Mouse (Mus musculus) stomach, embryonic 15.5 days (tissue): ENCODE measurements around the gene Mbd6. TPM values are rescaled to one million over a fixed set of nuclear protein-coding genes. Genes with fewer than 3 reads are reported as not detected.
"Not testable (repeated sequence)": the region's sequence is repeated elsewhere in the genome, so short reads cannot be mapped to it uniquely, and the experiment has no call there.

Source experiments
- ATAC-seq: fragments of 200-750 bp; cut with Nextera tagmentation; 2 replicates; pipeline ENCODE4 v1.8.0; 2017; ENCODE audit warnings: low read depth, moderate number of reproducible peaks, moderate TSS enrichment; ENCODE audit not compliant: insufficient read depth, low FRiP score
- H3K27ac ChIP-seq: fragments of 300-500 bp; sonication (generic); 2 replicates; pipeline ENCODE4 v1.5.1; 2015; ENCODE audit warnings: mild to moderate bottlenecking, inconsistent platforms
- H3K27me3 ChIP-seq: fragments of 300-500 bp; sonication (generic); replicated peaks from 2 replicates; pipeline ENCODE4 v1.6.1; 2015; ENCODE audit warnings: inconsistent platforms
- H3K36me3 ChIP-seq: fragments of 300-500 bp; sonication (generic); 2 replicates; pipeline ENCODE4 v1.6.1; 2015; ENCODE audit warnings: inconsistent platforms
- H3K4me1 ChIP-seq: fragments of 300-500 bp; sonication (generic); 2 replicates; pipeline ENCODE4 v1.6.1; 2015; ENCODE audit warnings: inconsistent platforms
- H3K4me2 ChIP-seq: fragments of 300-500 bp; sonication (generic); 2 replicates; pipeline ENCODE4 v1.6.1; 2015; ENCODE audit warnings: mild to moderate bottlenecking, inconsistent platforms
- H3K4me3 ChIP-seq: fragments of 300-500 bp; sonication (generic); replicated peaks from 2 replicates; pipeline ENCODE4 v1.5.1; 2015; ENCODE audit warnings: inconsistent platforms
- H3K9ac ChIP-seq: fragments of 300-500 bp; sonication (generic); 2 replicates; pipeline ENCODE4 v1.6.1; 2015; ENCODE audit warnings: inconsistent platforms
- H3K9me3 ChIP-seq: fragments of 300-500 bp; sonication (generic); 2 replicates; pipeline ENCODE4 v1.6.1; 2016; ENCODE audit warnings: inconsistent platforms
- WGBS: fragments of 180-500 bp; shearing (Covaris S2); methylation state at CpG from one replicate; pipeline ENCODE4 v1.1.7; 2015; 5-methylcytosine and 5-hydroxymethylcytosine counted together
- polyA plus RNA-seq: library from polyadenylated mRNA; unstranded; fragments of >200 nt; fragmentation: Nextera tagmentation; extraction: Ambion mirVana; gene quantifications from 2 replicates; pipeline ENCODE4 v1.2.1, GENCODE M21; 2015

Gene Mbd6
- polyA plus RNA-seq, 1 experiment from 2014 or later: 18.6 TPM

GRCm38 (mm10) chr10:127312356-127312676, 23.5 kb upstream of the Mbd6 start:
- peak overlapping the region; percentile 79 for H3K4me3 ChIP-seq
- ATAC-seq: peak; percentile 40; the same call in 1 of the 2 replicates
- WGBS: 3% methylated on average over 4 of the region's 4 CpGs

GRCm38 (mm10) chr10:127311476-127312355, 22.9 kb upstream of the Mbd6 start, which contains the start of gene Mars:
Gene Mars, minus strand, starts transcription at chr10:127311786.
- Histone ChIP-seq H3K4me2 (peak within 1 kb of the TSS; percentile 75), H3K27me3 (no peaks in the 10 kb centered on the region), H3K27ac (peak within 1 kb of the TSS; percentile 81), H3K4me1 (peaks cover 10% of the 10 kb centered on the region; the same call in 1 of the 2 replicates), H3K4me3 (peak within 1 kb of the TSS; percentile 79), H3K36me3 (peaks cover 24% of the 10 kb centered on the region), H3K9ac (peak within 1 kb of the TSS; percentile 68), H3K9me3 (no peaks in the 10 kb centered on the region)
- under 1% methylated on average over 65 of the region's 65 CpGs for WGBS
- peak; percentile 97 for ATAC-seq

More at GRCm38 (mm10) chr10:127312356-127312676, 23.5 kb upstream of the Mbd6 start:
- Histone ChIP-seq H3K27me3 (no peaks in the 10 kb centered on the region), H3K36me3 (peaks cover 19% of the 10 kb centered on the region), H3K9me3 (no peaks in the 10 kb centered on the region), H3K4me1 (peaks cover 10% of the 10 kb centered on the region; the same call in 1 of the 2 replicates), H3K9ac (peak overlapping the region; percentile 56; the same call in 1 of the 2 replicates), H3K27ac (peak overlapping the region; percentile 81), H3K4me2 (peak overlapping the region; percentile 75)

- Histone ChIP-seq H3K27me3 (no peaks in the 10 kb centered on the region), H3K4me2 (peak overlapping the region; percentile 75)
- WGBS: 31% methylated on average over 23 of the region's 23 CpGs
Measured at GRCm38 (mm10) chr10:127310523-127311475, 22.0 kb upstream of the Mbd6 start.

GRCm38 (mm10) chr10:127309167-127309566, 20.3 kb upstream of the Mbd6 start:
- 84% methylated on average over 3 of the region's 3 CpGs for WGBS
- not testable (repeated sequence) for H3K27ac ChIP-seq, H3K4me3 ChIP-seq, H3K9me3 ChIP-seq, H3K9ac ChIP-seq, H3K27me3 ChIP-seq, H3K4me2 ChIP-seq, ATAC-seq
- Histone ChIP-seq H3K4me1 (peaks cover 10% of the 10 kb centered on the region; the same call in 1 of the 2 replicates), H3K36me3 (peaks cover 47% of the 10 kb centered on the region)

More at GRCm38 (mm10) chr10:127310523-127311475, 22.0 kb upstream of the Mbd6 start:
- Histone ChIP-seq H3K9ac (peak overlapping the region; percentile 68), H3K36me3 (peaks cover 31% of the 10 kb centered on the region), H3K4me1 (peaks cover 10% of the 10 kb centered on the region; the same call in 1 of the 2 replicates), H3K4me3 (peak overlapping the region; percentile 79), H3K27ac (peak overlapping the region; percentile 81), H3K9me3 (no peaks in the 10 kb centered on the region)
- peak; percentile 23 for ATAC-seq

GRCm38 (mm10) chr10:127303136-127303535, 14.3 kb upstream of the Mbd6 start:
- H3K4me3 ChIP-seq: no peak overlapping the region
- H3K4me1 ChIP-seq: no peaks in the 10 kb centered on the region
- no peak overlapping the region for H3K9ac ChIP-seq
- no peaks in the 10 kb centered on the region for H3K27me3 ChIP-seq
- no peak overlapping the region for H3K27ac ChIP-seq
- no peak for ATAC-seq
- H3K36me3 ChIP-seq: peaks cover 76% of the 10 kb centered on the region
- no peaks in the 10 kb centered on the region for H3K9me3 ChIP-seq
- no peak overlapping the region for H3K4me2 ChIP-seq
- WGBS: 90% methylated on average over 11 of the region's 11 CpGs

GRCm38 (mm10) chr10:127300361-127300760, 11.5 kb upstream of the Mbd6 start:
- no peak overlapping the region for H3K9ac ChIP-seq
- H3K9me3 ChIP-seq: no peaks in the 10 kb centered on the region
- no peaks in the 10 kb centered on the region for H3K4me1 ChIP-seq
- ATAC-seq: no peak
- WGBS: 86% methylated on average over 6 of the region's 6 CpGs
- no peak overlapping the region for H3K27ac ChIP-seq
- H3K27me3 ChIP-seq: no peaks in the 10 kb centered on the region
- peaks cover 73% of the 10 kb centered on the region for H3K36me3 ChIP-seq
- H3K4me2 ChIP-seq: no peak overlapping the region
- no peak overlapping the region for H3K4me3 ChIP-seq

GRCm38 (mm10) chr10:127297015-127297871, 8.4 kb upstream of the Mbd6 start:
- Histone ChIP-seq H3K4me2 (no peak overlapping the region), H3K36me3 (peaks cover 60% of the 10 kb centered on the region), H3K9ac (no peak overlapping the region), H3K9me3 (no peaks in the 10 kb centered on the region), H3K4me3 (no peak overlapping the region), H3K27ac (no peak overlapping the region), H3K4me1 (peaks cover 12% of the 10 kb centered on the region), H3K27me3 (no peaks in the 10 kb centered on the region)
- WGBS: 90% methylated on average over 16 of the region's 16 CpGs
- no peak for ATAC-seq

GRCm38 (mm10) chr10:127295986-127296794, 7.4 kb upstream of the Mbd6 start:
- 88% methylated on average over 24 of the region's 24 CpGs for WGBS
- Histone ChIP-seq H3K9ac (no peak overlapping the region), H3K27me3 (no peaks in the 10 kb centered on the region), H3K4me3 (no peak overlapping the region), H3K4me1 (peaks cover 21% of the 10 kb centered on the region), H3K27ac (no peak overlapping the region), H3K4me2 (no peak overlapping the region), H3K9me3 (no peaks in the 10 kb centered on the region), H3K36me3 (peaks cover 54% of the 10 kb centered on the region)
- ATAC-seq: no peak

GRCm38 (mm10) chr10:127294895-127295510, 6.2 kb upstream of the Mbd6 start:
- Histone ChIP-seq H3K9me3 (no peaks in the 10 kb centered on the region), H3K4me3 (no peak overlapping the region), H3K36me3 (peaks cover 51% of the 10 kb centered on the region), H3K27me3 (no peaks in the 10 kb centered on the region), H3K4me1 (peaks cover 21% of the 10 kb centered on the region), H3K27ac (no peak overlapping the region), H3K9ac (no peak overlapping the region), H3K4me2 (no peak overlapping the region)
- ATAC-seq: no peak
- WGBS: 87% methylated on average over 10 of the region's 10 CpGs

GRCm38 (mm10) chr10:127293590-127294113, 4.8 kb upstream of the Mbd6 start:
- ATAC-seq: no peak
- Histone ChIP-seq H3K27me3 (no peaks in the 10 kb centered on the region), H3K4me2 (no peak overlapping the region), H3K4me3 (no peak overlapping the region), H3K27ac (no peak overlapping the region), H3K9me3 (no peaks in the 10 kb centered on the region), H3K9ac (no peak overlapping the region), H3K4me1 (peaks cover 24% of the 10 kb centered on the region), H3K36me3 (peaks cover 38% of the 10 kb centered on the region)
- 83% methylated on average over 3 of the region's 3 CpGs for WGBS
